Mouse (Mus musculus): Measurements from ENCODE around the gene Ring1. TPM values are rescaled to one million over a fixed set of nuclear protein-coding genes. Genes with fewer than 3 reads are reported as not detected.
A peak's percentile ranks its signal among the peaks of the same experiment; 100 is the strongest.

The Ring1 gene
- polyA plus RNA-seq, 1 experiment = 38.4 TPM

DNA sequence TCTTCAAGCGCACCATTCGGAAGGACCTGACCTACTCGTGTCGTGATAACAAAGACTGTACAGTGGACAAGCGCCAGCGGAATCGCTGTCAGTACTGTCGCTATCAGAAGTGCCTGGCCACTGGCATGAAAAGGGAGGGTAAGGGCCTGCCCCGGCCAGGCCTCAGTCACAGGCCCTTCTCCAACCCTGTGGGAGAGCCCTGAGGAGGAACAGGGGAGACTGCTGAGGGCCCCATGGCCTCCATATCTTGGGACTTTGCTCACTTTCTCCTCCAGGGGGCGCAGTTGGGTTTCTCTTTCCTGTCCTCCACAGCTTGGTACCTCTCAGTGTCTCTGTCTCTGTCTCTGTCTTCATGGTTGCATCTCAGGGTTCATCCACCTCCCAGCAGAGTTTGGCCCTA, 9.6 kb upstream of the Ring1 start:
- WGBS = 81% methylated on average over 10 of the region's 10 CpGs
- peaks cover 27% of the 10 kb centered on the region for H3K4me1 ChIP-seq (replicated peaks; ENCODE audit: control insufficient read depth, insufficient read depth, low read length)
- H3K36me3 ChIP-seq (ENCODE audit: control insufficient read depth, insufficient read depth, low read length) = peaks cover 19% of the 10 kb centered on the region
- no peak overlapping the region for H3K4me3 ChIP-seq (ENCODE audit: control insufficient read depth, insufficient read depth, low read length)
- H3K27me3 ChIP-seq (ENCODE audit: control insufficient read depth, insufficient read depth, low read length) = no peaks in the 10 kb centered on the region
- peak; percentile 80 for DNase-seq
- no peak overlapping the region for H3K27ac ChIP-seq (ENCODE audit: control insufficient read depth, insufficient read depth, low read length)
- no peak for TF ChIP-seq POLR2A (IDR thresholded peaks at IDR 0.05; ENCODE audit: control insufficient read depth, extremely low read depth, insufficient read depth, low read length, poor library complexity)
- TF ChIP-seq CTCF (IDR thresholded peaks at IDR 0.05; ENCODE audit: borderline replicate concordance, control insufficient read depth, extremely low read depth, insufficient read depth, low read length, poor library complexity) = peak; percentile 77; the same call in 1 of the 2 replicates

- peaks cover 19% of the 10 kb centered on the region for H3K36me3 ChIP-seq (ENCODE audit: control insufficient read depth, insufficient read depth, low read length)
These were observed 9.0 kb upstream of the Ring1 start for GRCm38 (mm10) chr17:34033441-34033840.

GRCm38 (mm10) chr17:34032806-34033205, 8.3 kb upstream of the Ring1 start:
- Histone ChIP-seq H3K36me3 (ENCODE audit: control insufficient read depth, insufficient read depth, low read length) (peaks cover 18% of the 10 kb centered on the region), H3K27ac (ENCODE audit: control insufficient read depth, insufficient read depth, low read length) (0 out of 2 replicates have a peak overlapping the region, but pooled peaks have one; percentile 15), H3K27me3 (ENCODE audit: control insufficient read depth, insufficient read depth, low read length) (no peaks in the 10 kb centered on the region), H3K4me1 (replicated peaks; ENCODE audit: control insufficient read depth, insufficient read depth, low read length) (peaks cover 32% of the 10 kb centered on the region), H3K4me3 (ENCODE audit: control insufficient read depth, insufficient read depth, low read length) (peak overlapping the region; percentile 81)
- TF ChIP-seq POLR2A (IDR thresholded peaks at IDR 0.05; ENCODE audit: control insufficient read depth, extremely low read depth, insufficient read depth, low read length, poor library complexity) = no peak
- WGBS = 6% methylated on average over 9 of the region's 9 CpGs
- DNase-seq = peak; percentile 44

More at GRCm38 (mm10) chr17:34033441-34033840, 9.0 kb upstream of the Ring1 start:
- Histone ChIP-seq H3K4me1 (replicated peaks; ENCODE audit: control insufficient read depth, insufficient read depth, low read length) (peaks cover 27% of the 10 kb centered on the region), H3K27me3 (ENCODE audit: control insufficient read depth, insufficient read depth, low read length) (no peaks in the 10 kb centered on the region), H3K27ac (ENCODE audit: control insufficient read depth, insufficient read depth, low read length) (0 out of 2 replicates have a peak overlapping the region, but pooled peaks have one; percentile 12), H3K4me3 (ENCODE audit: control insufficient read depth, insufficient read depth, low read length) (no peak overlapping the region)
- no peak for DNase-seq
- TF ChIP-seq CTCF (IDR thresholded peaks at IDR 0.05; ENCODE audit: borderline replicate concordance, control insufficient read depth, extremely low read depth, insufficient read depth, low read length, poor library complexity) (no peak), POLR2A (IDR thresholded peaks at IDR 0.05; ENCODE audit: control insufficient read depth, extremely low read depth, insufficient read depth, low read length, poor library complexity) (no peak)
- 82% methylated on average over 9 of the region's 9 CpGs for WGBS

DNA sequence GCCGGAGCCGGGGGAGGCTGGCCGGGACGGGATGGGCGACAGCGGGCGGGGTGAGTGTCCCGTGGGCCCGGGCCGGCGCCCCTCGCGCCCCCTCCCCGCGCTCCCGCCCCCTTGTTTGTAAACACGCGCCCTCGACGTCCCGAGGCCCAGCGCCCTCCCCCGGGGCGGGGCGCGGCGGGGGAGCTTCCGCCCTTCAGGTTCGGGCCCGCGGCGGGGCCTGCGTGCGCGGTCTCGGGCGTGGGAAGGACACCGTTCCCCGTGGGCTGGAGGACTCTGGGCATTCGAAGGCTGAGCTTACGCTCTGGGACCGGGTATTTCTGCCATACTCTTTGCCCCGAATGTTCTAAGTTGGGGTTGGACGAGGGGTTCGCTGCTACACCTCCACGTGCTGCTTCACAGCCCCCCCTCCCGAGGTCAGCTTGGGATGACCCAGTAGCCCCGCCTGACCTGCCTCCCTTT, 7.7 kb upstream of the Ring1 start:
- Histone ChIP-seq H3K27ac (ENCODE audit: control insufficient read depth, insufficient read depth, low read length) (peak overlapping the region; percentile 15; the same call in 1 of the 2 replicates), H3K36me3 (ENCODE audit: control insufficient read depth, insufficient read depth, low read length) (peaks cover 12% of the 10 kb centered on the region), H3K4me1 (replicated peaks; ENCODE audit: control insufficient read depth, insufficient read depth, low read length) (peaks cover 34% of the 10 kb centered on the region), H3K27me3 (ENCODE audit: control insufficient read depth, insufficient read depth, low read length) (no peaks in the 10 kb centered on the region), H3K4me3 (ENCODE audit: control insufficient read depth, insufficient read depth, low read length) (peak overlapping the region; percentile 81)
- DNase-seq = peak; percentile 78
- TF ChIP-seq CTCF (IDR thresholded peaks at IDR 0.05; ENCODE audit: borderline replicate concordance, control insufficient read depth, extremely low read depth, insufficient read depth, low read length, poor library complexity) (0 out of 2 replicates have a peak, but pooled peaks have one; percentile 28), POLR2A (IDR thresholded peaks at IDR 0.05; ENCODE audit: control insufficient read depth, extremely low read depth, insufficient read depth, low read length, poor library complexity) (no peak)
- 0% methylated on average over 47 of the region's 48 CpGs for WGBS

DNA sequence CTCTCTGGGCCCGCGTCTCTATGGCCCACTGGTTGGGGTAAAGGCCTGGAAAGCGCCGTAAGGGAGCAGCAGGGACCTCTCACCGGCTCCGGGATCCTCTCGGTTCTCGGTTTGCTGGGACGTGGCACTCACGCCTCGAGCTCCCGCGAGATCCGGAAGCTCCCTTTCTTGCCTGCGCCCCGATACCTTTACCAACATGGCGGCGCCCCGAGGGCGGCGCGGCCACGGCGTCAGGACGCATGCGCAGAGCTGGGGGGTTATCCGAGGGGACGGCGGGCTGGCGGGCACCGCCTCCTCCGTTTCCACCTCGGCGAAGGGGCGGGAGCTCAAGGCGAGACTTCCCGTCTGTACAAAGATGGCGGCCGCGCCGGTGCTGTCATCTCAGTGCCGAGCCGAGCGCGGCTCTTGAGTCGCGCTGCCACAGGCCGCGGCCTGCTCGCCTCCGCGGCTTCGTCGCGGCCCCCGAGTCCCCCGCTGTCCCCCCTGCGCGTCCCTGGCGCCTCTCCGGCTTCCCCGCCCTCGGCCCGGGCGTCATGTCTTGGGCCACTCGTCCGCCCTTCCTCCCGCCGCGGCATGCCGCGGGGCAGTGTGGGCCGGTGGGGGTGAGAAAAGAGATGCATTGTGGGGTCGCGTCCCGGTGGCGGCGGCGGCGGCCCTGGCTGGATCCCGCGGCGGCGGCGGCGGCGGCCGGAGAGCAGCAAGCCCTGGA, 7.1 kb upstream of the Ring1 start, which contains the start of the genes Slc39a7 and Rxrb:
TSS of gene Slc39a7 (minus strand) at position 218 of the 709 bp plus-strand sequence.
TSS of gene Rxrb (plus strand) at position 348 of the 709 bp plus-strand sequence.
- Histone ChIP-seq H3K36me3 (ENCODE audit: control insufficient read depth, insufficient read depth, low read length) (peaks cover 6% of the 10 kb centered on the region), H3K4me3 (ENCODE audit: control insufficient read depth, insufficient read depth, low read length) (peak within 1 kb of the TSS; percentile 81), H3K27ac (ENCODE audit: control insufficient read depth, insufficient read depth, low read length) (peak within 1 kb of the TSS; percentile 61), H3K4me1 (replicated peaks; ENCODE audit: control insufficient read depth, insufficient read depth, low read length) (peaks cover 40% of the 10 kb centered on the region), H3K27me3 (ENCODE audit: control insufficient read depth, insufficient read depth, low read length) (no peaks in the 10 kb centered on the region)
- TF ChIP-seq POLR2A (IDR thresholded peaks at IDR 0.05; ENCODE audit: control insufficient read depth, extremely low read depth, insufficient read depth, low read length, poor library complexity) = peak; percentile 82
- peak; percentile 36; the same call in 1 of the 2 replicates for TF ChIP-seq CTCF (IDR thresholded peaks at IDR 0.05; ENCODE audit: borderline replicate concordance, control insufficient read depth, extremely low read depth, insufficient read depth, low read length, poor library complexity)
- under 1% methylated on average over 80 of the region's 88 CpGs for WGBS
- DNase-seq = peak; percentile 99

DNA sequence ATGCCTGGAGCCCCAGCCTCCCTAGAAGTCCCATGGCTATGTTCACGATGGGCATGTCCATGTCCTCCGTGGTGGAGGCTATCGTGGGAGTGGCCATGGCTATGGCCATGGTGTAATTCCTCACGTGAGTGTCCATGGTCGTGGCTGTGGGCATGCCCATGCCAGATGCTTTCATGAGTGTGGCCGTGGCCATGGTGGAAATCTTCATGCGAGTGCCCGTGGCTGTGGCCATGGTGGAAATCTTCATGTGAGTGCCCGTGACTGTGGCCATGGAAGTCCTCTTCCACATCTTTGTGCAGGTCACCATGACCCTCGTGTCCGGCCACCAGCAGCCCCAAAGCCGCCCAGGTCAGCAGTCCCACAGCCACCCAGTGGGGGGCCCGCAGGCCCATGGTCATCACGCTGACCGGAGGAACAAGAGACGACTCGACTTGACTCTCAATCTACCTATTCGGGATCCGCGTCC, 6.4 kb upstream of the Ring1 start:
- 7% methylated on average over 20 of the region's 20 CpGs for WGBS
- Histone ChIP-seq H3K36me3 (ENCODE audit: control insufficient read depth, insufficient read depth, low read length) (no peaks in the 10 kb centered on the region), H3K27ac (ENCODE audit: control insufficient read depth, insufficient read depth, low read length) (no peak overlapping the region), H3K27me3 (ENCODE audit: control insufficient read depth, insufficient read depth, low read length) (no peaks in the 10 kb centered on the region), H3K4me1 (replicated peaks; ENCODE audit: control insufficient read depth, insufficient read depth, low read length) (peaks cover 47% of the 10 kb centered on the region), H3K4me3 (ENCODE audit: control insufficient read depth, insufficient read depth, low read length) (peak overlapping the region; percentile 79)
- no peak for DNase-seq
- TF ChIP-seq CTCF (IDR thresholded peaks at IDR 0.05; ENCODE audit: borderline replicate concordance, control insufficient read depth, extremely low read depth, insufficient read depth, low read length, poor library complexity) = no peak
- TF ChIP-seq POLR2A (IDR thresholded peaks at IDR 0.05; ENCODE audit: control insufficient read depth, extremely low read depth, insufficient read depth, low read length, poor library complexity) = no peak

All from thymus, adult 2 months (tissue).